Mouse (Mus musculus): ENCODE results near the gene Sptlc3.

The Sptlc3 gene

GRCm38 (mm10) chr2:139493836-139494235, at the start of gene Sptlc3:
Gene Sptlc3 (plus strand): TSS chr2:139493913.
- DNase-seq (ENCODE audit: low spot score in 2 of 2): no peak

GRCm38 (mm10) chr2:139467726-139468125, 26.0 kb upstream of the Sptlc3 start:
- no peak for DNase-seq (ENCODE audit: low spot score in 2 of 2)

- DNase-seq (ENCODE audit: low spot score in 2 of 2): no peak
Measured at GRCm38 (mm10) chr2:139488708-139489107, 5.0 kb upstream of the Sptlc3 start.

- DNase-seq (ENCODE audit: low spot score in 2 of 2): no peak
Measured at GRCm38 (mm10) chr2:139494629-139495028, 916 bp downstream of the Sptlc3 start.

DNA sequence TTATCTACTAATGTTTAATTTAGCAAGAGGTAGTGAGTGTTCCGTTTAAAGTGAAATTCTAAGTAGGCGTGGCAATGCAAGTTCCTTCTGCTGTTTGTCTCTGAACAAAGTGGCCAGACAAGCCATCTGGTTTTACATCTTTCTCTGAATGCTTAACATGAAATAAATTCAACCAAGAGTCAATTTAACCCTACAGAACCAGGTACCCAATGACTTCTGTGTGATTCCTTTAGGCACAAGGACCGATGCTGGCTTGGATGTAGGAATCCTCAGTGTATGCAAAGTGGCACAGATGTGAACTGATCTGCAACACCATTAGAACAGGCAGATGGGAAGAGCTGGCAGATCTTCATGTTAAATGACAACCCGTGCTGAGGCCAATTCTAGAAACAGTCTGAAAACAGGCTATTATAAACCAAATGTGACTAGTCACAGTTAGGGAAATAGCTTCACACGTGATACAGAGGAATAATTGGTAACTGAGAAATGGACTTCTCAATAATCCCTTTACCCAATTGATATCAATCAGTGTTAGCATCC, 68.3 kb downstream of the Sptlc3 start:
- no peak for DNase-seq (ENCODE audit: low spot score in 2 of 2)

DNA sequence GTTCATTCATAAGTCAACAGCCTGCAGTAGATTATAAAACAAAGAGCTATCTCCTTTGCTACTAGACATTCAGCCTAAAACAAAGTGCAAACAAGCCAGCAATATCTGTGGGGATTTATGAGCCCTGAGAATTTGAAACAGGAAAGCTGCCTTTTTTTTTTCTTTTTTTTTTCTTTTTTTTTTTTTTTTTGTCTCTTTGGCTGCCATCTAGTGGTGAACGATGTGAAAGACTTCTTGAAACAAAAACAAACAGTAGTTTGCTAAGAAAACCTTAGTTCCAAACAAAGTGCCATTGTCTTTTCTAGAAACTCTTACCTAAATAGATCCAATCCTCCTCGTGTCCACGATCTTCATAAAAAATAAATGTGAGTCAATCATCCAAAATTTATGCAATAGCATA, 85.6 kb downstream of the Sptlc3 start:
- DNase-seq (ENCODE audit: low spot score in 2 of 2): no peak

DNA sequence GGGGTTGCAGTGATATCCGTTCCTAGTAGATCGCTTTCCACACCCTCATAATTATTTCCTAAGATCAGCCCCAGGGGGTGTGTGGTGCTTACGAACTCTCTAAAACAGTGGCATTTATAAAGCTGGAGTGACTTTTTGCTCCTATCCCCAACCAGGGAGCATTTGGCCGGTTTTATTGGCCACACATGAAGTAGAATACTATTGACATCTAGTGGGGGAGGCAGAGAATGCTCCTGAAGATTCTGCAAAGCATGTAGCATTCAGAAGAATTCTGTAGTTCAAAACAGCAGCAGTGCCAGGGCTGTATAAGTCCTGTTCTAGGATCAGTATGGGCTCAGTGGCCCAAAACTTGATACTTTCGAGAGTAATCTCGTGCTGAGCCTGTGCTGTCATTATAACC, 89.1 kb downstream of the Sptlc3 start:
- peak in 1 of 2 experiments; percentile 4 for DNase-seq (ENCODE audit: low spot score in 2 of 2)

GRCm38 (mm10) chr2:139587660-139588200, 94.0 kb downstream of the Sptlc3 start:
- DNase-seq (ENCODE audit: low spot score in 2 of 2): no peak

GRCm38 (mm10) chr2:139589905-139590304, 96.2 kb downstream of the Sptlc3 start:
- peak in 1 of 2 experiments; percentile 50 for DNase-seq (ENCODE audit: low spot score in 2 of 2)

DNA sequence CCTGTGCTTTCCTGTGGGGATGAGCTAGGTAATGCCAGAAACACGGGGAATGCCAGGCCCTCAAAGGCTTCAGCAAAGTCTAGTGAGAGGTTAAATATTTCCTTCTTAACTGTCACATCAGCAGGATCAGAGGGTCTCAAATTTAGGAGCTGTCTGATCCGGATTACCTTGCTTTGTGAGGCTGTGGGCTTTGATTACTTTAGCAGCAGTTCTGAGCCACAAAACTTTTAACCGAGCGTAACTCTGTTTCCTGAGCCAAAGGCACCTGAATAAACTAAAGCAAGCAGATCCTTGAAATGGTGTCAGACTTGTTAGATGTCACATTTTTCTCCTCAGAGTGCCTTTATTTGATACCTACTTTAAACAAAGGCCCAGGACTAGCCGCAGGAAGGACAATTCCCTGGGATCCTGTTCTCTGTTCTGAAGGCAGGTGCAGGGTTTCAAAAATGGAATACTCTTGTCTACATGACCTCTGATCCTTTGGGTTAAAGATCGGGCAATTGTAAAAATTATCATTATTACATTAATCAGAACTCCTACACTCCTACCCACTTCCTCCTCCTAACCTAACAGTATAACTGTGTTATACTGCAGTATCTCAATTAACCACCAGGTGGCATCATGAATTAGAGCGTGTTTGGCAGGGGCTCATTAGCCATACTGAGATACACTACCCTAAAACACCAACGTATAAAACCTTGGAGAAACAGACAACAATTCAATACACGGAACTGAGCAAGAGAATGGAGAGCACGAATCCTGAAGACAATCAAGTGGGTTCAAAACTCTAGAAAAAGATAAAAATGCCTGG, 97.4 kb downstream of the Sptlc3 start:
- peak in 1 of 2 experiments; percentile 19 for DNase-seq (ENCODE audit: low spot score in 2 of 2)

DNA sequence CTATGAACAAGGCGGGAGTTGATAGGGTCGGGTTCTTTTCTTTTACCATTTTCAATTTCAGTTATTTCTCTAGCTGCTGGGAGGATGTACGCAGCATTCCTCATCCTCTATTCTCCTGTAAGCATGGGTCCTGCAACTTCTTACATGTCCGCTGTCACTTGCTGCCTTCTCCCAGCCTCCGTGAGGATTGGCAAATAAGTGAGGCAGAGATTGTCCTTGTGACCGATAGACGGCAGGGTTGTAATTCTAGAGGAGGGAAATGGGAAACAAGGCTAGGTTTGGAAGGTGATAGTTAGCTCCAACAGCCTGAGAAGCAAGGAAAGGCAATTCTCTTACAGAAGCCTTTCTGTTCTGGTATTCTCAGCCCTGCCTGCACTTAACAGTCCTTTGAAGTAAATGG, 98.4 kb downstream of the Sptlc3 start:
- DNase-seq (ENCODE audit: low spot score in 2 of 2): no peak

DNA sequence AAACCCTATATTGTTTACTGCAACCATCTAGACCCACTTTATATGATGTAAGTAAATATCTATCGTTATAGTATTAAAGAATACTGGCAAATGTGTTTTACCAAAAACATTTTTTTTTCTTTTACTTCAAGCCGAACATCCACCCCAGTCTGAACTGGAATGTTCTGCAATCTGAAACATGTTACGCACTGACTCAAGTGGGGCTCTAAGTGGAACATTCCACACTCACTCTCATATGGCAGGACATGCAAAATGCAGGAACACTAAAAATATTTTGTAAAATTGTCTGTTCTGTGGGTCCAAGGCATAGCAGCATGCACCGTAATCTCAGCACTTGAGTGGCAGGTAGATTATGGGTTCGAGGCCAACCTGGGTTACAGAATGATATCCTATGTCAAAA, 103.5 kb downstream of the Sptlc3 start:
- DNase-seq (ENCODE audit: low spot score in 2 of 2): no peak

DNA sequence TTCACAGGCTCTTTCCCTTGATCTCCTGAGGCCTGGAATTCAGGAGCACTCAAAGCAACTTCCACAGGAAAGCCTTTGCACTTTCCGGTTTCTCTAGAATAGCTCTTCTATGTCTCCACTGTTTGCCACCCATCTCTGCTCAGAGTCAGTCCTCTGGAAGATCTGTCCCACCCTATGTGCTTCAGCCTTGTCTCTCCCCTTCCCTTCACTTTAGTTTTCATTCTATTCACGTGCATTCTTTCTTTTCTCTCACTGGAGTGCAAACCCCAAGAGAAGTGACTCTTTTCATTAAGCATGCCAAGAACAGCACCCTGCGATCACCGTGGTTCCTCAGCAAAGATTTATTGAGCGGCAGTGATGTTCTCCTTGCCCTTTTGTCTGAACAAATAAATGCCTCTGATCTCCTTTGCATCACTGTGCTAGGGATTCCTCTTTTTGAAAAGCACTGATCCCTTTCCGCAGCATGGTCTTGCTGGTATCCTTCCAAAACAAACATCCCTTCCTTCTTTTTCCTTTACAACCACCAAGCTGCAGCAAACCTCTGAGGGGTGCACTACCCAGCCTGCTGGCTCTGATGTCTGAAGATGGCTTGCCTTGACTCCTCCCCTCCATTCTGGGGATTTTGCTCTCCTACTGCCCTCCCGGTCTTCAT, 108.0 kb downstream of the Sptlc3 start:
- DNase-seq (ENCODE audit: low spot score in 2 of 2): no peak

GRCm38 (mm10) chr2:139608167-139608566, 114.5 kb downstream of the Sptlc3 start:
- DNase-seq (ENCODE audit: low spot score in 2 of 2): no peak

DNA sequence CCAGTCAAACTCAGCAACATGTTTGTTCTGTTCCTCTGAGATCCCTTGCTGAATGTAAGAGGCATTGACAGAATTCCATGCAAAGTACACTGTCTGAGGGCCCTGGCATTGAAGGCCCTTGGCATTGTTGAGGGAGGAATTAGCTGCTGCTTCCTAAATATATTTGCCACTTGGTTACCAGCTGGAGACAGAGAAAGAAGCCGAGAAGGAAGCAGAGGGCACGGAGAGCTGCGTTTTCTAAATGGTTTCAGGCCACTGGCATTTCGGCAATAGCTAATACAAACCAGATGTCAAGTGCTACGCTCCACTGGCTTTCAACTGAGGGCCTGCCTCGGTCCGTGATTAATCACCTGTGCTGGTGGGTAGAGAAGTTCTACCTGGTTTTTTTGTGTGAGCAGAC, 115.1 kb downstream of the Sptlc3 start:
- DNase-seq (ENCODE audit: low spot score in 2 of 2): no peak

DNA sequence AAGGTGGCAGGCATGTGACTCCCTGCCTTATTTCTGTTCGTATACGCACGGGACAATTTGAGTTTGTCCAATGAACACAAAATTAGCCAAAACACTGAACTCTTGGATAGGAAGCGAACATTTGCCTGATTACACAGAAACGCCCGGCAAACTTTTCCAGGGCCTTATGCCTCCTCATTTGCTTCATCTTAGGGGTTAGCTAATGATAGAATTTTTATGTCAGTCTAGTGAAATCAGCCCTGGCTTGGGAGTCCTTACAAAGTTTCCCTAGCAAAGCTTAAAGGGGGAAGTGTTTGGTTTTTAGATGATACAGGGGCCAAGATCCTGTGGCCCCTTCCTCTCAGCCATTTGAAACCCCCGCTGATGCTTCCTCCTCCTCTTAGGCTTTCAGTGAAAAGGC, 115.5 kb downstream of the Sptlc3 start:
- DNase-seq (ENCODE audit: low spot score in 2 of 2): no peak

GRCm38 (mm10) chr2:139609662-139610291, 116.1 kb downstream of the Sptlc3 start:
- DNase-seq (ENCODE audit: low spot score in 2 of 2): no peak

DNA sequence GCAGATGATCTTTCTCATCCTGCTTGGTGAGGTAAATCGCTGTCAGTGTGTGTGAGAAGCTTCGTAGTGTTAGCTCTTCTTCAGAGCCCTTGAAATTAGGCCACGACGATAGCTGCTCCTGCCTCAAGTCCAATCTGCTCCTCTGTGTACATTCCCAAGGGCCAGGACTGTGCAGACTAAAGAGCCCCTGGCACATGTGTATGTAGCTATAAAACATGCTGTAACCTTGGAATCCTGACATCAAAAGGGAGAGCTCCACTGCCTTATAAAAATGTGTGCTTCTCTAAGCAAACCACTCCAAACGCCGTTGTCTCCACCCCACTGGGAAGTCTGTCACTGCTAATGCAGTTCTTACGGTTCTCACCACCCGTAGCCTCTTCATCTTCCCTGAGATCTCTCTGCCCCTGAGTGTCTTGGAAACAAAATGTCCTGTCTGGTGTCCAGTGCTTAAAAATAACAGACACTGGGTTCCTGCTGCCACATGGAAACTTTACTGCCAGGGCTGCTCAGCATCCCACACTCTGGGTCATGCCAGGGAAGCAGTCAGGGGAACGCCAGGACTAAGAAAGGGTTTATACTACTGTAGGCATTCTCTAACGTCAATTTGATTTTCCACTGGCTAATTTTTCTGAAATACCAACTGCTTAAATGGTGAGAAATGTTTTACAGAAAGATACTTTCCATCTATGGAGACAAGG, 118.8 kb downstream of the Sptlc3 start:
- DNase-seq (ENCODE audit: low spot score in 2 of 2): no peak

- no peak for DNase-seq (ENCODE audit: low spot score in 2 of 2)
Measured at GRCm38 (mm10) chr2:139626496-139626895, 132.8 kb downstream of the Sptlc3 start.

DNA sequence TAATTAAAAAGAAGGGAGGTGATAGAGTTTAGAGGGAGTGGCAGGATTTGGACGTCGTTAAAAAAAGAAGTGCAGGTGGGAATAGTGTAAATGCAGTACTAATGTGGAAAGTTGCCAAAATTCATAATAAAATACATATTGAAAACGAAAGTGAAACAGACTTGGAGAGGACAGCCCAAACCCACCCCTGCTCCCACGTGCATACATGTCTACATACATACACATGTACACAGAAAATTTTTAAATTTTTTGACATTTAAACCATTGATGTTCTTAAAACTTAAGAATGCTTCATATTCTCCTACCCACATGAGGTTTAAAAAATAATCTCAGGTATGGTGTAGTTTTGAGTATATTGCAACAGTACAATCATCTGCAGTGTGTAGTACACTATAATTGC, 135.0 kb downstream of the Sptlc3 start:
- no peak for DNase-seq (ENCODE audit: low spot score in 2 of 2)

DNA sequence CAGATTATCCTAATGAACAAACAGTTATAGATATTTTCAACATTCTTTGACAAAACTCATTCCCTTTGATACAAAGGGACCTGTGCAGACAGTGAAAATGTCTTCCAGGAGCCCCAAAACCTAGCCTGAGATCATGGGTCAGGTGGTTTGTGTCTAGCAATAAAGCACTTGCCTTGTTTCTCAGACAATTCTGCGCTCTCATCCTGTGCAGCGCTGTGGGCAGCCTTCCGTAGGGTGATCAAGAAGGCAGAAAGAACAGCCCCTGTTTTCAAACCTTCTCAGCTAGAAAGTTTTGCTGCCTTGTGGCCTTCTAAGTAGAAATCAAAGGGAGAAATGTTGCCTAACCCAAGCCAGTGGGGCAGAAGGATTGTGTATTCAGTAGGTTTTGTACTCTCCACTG, 135.9 kb downstream of the Sptlc3 start:
- DNase-seq (ENCODE audit: low spot score in 2 of 2): no peak

DNA sequence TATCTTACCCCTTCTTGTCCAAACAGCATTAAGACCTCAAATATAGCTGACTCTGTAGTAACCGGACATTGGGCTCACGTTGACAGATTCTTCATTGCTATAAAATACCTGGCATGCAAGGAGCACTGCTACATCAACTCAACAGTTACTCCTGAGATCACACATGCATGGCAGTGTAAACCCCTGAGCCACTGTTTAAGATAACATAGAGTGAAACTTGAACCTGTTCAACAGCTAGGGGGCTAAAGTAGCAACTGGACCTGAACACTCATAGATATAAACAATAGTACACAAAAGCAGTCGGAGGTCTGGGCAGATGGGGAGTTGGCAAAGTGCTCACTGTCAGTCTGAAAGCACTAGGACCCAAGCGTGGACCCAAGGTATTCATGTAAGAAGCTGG, 140.8 kb downstream of the Sptlc3 start:
- DNase-seq (ENCODE audit: low spot score in 2 of 2): no peak
